Comparison of ENCODE assay signal across 8 mouse cellular contexts in genomic region chr9:22002194-22003162, GRCm38 (mm10). TPM values are rescaled to one million over a fixed set of nuclear protein-coding genes. Genes with fewer than 3 reads are reported as not detected.
A peak's percentile ranks its signal among the peaks of the same experiment; 100 is the strongest.
DNase-seq lines count a peak whose midpoint lies in the region; ATAC-seq lines count a peak whose summit lies in the region.

Ccdc151 (minus strand) TSS chr9:22002634.
Prkcsh (plus strand) TSS chr9:22002806.

- peaks cover 33% of the 10 kb centered on the region for H3K36me3 ChIP-seq in hindbrain, embryonic 14.5 days (replicated peaks; ENCODE audit: control insufficient read depth, insufficient read depth)

- peak within 1 kb of the TSS; percentile 77 for H3K9ac ChIP-seq in hindbrain, embryonic 14.5 days

- 5% methylated on average over 57 of the region's 57 CpGs for WGBS in hindbrain, embryonic 14.5 days

- H3K4me1 ChIP-seq in hindbrain, embryonic 14.5 days (replicated peaks; ENCODE audit: control insufficient read depth, insufficient read depth, low read length) = peaks cover 21% of the 10 kb centered on the region

- peak within 1 kb of the TSS; percentile 71 for H3K4me3 ChIP-seq in hindbrain, embryonic 14.5 days (replicated peaks; ENCODE audit: low read length)

- peak; percentile 100 for DNase-seq in R1 (ENCODE audit: low read depth, low spot score)
- DNase-seq in cerebellum, postnatal 25 days = peak; percentile 97 to 99
- DNase-seq in frontal cortex, postnatal 25 days (ENCODE audit: low spot score in 2 of 2) = peak; percentile 96 to 98
- DNase-seq in hindbrain, embryonic 14.5 days (ENCODE audit: low spot score) = peak; percentile 98
- peak; percentile 99 to 100 for DNase-seq in layer of hippocampus, postnatal 36 days
- peak; percentile 100 for DNase-seq in lung, postnatal 36 days
- DNase-seq in retina, postnatal 1 day = peak; percentile 100
- DNase-seq in urinary bladder, adult 18-20 months (ENCODE audit: low spot score in 2 of 2) = peak; percentile 94 to 99

- no peaks in the 10 kb centered on the region for H3K27me3 ChIP-seq in hindbrain, embryonic 14.5 days (ENCODE audit: control insufficient read depth, insufficient read depth, low read length)

- peak; percentile 99 for ATAC-seq in hindbrain, embryonic 14.5 days (ENCODE audit: low FRiP score)

- peak within 1 kb of the TSS; percentile 80 for H3K4me2 ChIP-seq in hindbrain, embryonic 14.5 days (replicated peaks)

- peak within 1 kb of the TSS; percentile 84 for H3K27ac ChIP-seq in hindbrain, embryonic 14.5 days

- H3K9me3 ChIP-seq in hindbrain, embryonic 14.5 days (ENCODE audit: control insufficient read depth, low read length) = no peaks in the 10 kb centered on the region

RNA-seq across cellular contexts. Expression of gene Ccdc151, which starts in this region (rescaled TPM):
- 4.1 and 6.2 TPM in 2 replicates for polyA plus RNA-seq in hindbrain, embryonic 14.5 days (2014; fragmentation: Nextera tagmentation; extraction: Ambion mirVana)
- 1 to 10 TPM; 9.5 to 9.9 TPM for total RNA-seq in layer of hippocampus, postnatal 36 days (2021)

RNA-seq across cellular contexts. Expression of gene Prkcsh, which starts in this region (rescaled TPM):
- polyA plus RNA-seq in hindbrain, embryonic 14.5 days (2014; fragmentation: Nextera tagmentation; extraction: Ambion mirVana) = 70.1 and 73.6 TPM in 2 replicates
- 100 to 1,000 TPM; 110 to 114 TPM for total RNA-seq in layer of hippocampus, postnatal 36 days (2021)

Comparison
In these comparisons a context has a peak if more than half of its experiments do, and no peak if none do; other contexts are left out.
1. Peak in every context shown above with its lines: DNase-seq, ATAC-seq, H3K4me3 ChIP-seq and H3K27ac ChIP-seq.